Mouse (Mus musculus) bone marrow macrophage, adult 2 months (primary cell): ENCODE results near the gene Trim61. TPM values are rescaled to one million over a fixed set of nuclear protein-coding genes. Genes with fewer than 3 reads are reported as not detected.

Source experiments
- H3K27ac ChIP-seq: 2 replicates; pipeline ENCODE4 v1.5.1; 2012; ENCODE audit warnings: low read depth, low read length; ENCODE audit not compliant: insufficient read depth
- H3K4me1 ChIP-seq: 2 replicates; pipeline ENCODE4 v1.6.1; 2012; ENCODE audit warnings: low read length; ENCODE audit not compliant: control insufficient read depth, insufficient read depth
- H3K4me3 ChIP-seq: 2 replicates; pipeline ENCODE4 v1.5.1; 2012; ENCODE audit warnings: mild to moderate bottlenecking, low read length, moderate library complexity; ENCODE audit not compliant: insufficient read depth
- CTCF ChIP-seq: IDR thresholded peaks from 2 replicates; pipeline ENCODE4 v1.5.1; 2012; ENCODE audit warnings: low read depth, mild to moderate bottlenecking, low read length, moderate library complexity
- POLR2A ChIP-seq: IDR thresholded peaks from 2 replicates; pipeline ENCODE4 v1.6.1; 2012; ENCODE audit warnings: mild to moderate bottlenecking, low read depth, low read length, borderline replicate concordance
- polyA plus RNA-seq: library from polyadenylated mRNA; stranded (reverse); fragments of >200 nt; gene quantifications from 2 replicates; pipeline ENCODE4 v1.2.4, GENCODE M21; 2012; ENCODE audit not compliant: missing spikeins, insufficient read depth, insufficient read length

Trim61 gene
- polyA plus RNA-seq, 1 experiment, result not detected

DNA sequence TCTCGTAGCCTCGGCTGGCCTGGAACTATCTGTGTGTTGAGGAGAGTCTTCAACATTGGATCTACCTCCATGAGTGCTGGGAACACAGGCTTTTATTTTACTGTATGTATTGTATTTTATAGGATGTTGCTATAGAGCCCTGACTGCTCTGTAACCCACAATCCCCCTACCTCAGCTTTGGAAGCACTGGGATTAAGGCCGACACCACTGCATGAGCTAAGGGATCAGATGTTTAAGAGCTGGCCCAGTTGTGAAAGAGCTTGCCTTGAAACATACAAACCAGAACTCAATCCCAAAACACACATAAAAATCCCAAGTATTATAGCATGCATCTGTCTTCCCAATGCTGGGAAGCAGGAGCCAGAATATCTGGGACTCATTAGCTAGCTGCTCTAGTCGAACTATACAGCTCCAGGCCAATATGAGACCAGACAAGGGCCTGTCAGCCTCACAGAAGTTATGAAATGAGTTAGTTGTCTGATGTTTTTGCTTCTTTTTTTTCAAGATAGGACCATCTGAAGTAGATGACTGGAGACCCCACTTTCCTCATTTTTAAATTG is 19.4 kb downstream of the Trim61 start:
- Histone ChIP-seq H3K4me1 (no peaks in the 10 kb centered on the region), H3K4me3 (no peak overlapping the region), H3K27ac (no peak overlapping the region)

DNA sequence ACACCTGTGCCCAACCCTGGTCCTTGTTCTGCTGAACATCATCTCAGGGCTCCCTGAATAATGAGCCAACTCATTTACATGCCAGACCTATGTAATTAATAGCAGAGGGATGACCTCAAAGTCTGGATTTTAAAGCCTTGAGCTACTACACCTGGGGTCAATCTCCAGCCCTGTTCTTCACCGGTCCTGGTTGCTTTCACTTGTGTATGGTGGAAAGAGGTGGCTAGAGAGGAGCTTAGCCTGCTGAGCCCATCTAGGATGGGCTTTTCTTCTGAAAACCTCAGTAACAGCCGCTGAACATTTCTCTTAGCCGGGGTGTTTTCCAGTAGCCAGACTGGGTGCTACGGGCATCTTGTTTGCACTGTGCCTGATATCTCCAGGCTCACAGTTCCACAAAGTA is 30.6 kb downstream of the Trim61 start, which contains the start of gene Trim75:
Gene Trim75, minus strand, starts transcription at position 101 of the 400 bp plus-strand sequence.
- no peaks in the 10 kb centered on the region for H3K4me1 ChIP-seq
- H3K27ac ChIP-seq, result no peak within 1 kb of the TSS
- no peak within 1 kb of the TSS for H3K4me3 ChIP-seq
- TF ChIP-seq POLR2A (no peak), CTCF (no peak)

More for the DNA sequence above, 19.4 kb downstream of the Trim61 start:
- no peak for TF ChIP-seq CTCF
- no peak for TF ChIP-seq POLR2A

DNA sequence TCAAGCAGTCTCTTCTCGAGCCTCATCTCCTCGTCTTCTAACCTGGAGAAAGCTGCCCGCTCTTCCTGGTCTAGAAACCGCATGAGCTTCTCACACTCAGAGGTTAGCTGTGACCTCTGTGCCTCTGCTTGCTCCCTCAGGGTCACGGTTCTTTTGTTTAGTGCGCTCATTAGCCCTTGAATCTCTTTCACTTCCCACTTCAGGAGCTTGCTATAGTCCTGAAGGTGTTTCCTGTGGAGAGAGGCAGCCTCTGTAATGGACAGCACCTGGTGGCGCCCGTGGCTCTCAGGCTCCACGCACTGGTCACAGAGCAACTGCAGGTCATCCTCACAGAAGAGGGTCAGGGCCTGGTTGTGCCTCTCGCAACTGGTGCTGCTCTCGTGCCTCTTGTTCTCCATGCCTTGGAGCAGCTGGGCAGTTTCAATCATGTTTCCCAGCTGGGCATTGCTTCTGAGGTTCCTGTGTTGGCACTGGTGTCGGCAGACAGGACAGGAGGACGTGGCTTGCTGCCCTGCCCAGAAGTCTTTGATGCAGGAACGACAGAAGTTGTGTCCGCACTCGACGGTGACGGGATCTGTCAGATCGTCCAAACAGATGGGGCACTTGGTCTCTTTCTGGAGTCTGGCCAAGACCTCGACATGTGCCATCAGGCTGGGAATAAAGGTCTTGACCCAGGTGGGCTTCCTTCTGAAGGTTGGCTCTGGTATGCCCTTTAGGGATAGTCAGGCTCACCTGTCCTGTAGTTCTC is 35.0 kb downstream of the Trim61 start:
- TF ChIP-seq CTCF (no peak), POLR2A (no peak)
- Histone ChIP-seq H3K4me1 (no peaks in the 10 kb centered on the region), H3K27ac (no peak overlapping the region), H3K4me3 (no peak overlapping the region)

Other genes with a start within 250 kb of the Trim61 start
- 11.5 and 12.0 TPM in 2 replicates for gene Klhl2, start 168.5 kb downstream of the Trim61 start, polyA plus RNA-seq
- gene Tmem192, start 71.3 kb downstream of the Trim61 start, polyA plus RNA-seq, result 54.1 and 59.9 TPM in 2 replicates
- not detected in 2 replicates for gene Trim75, start 30.7 kb downstream of the Trim61 start, polyA plus RNA-seq
- gene Trim60, start 61 bp upstream of the Trim61 start, polyA plus RNA-seq, result not detected in 2 replicates
- gene Apela, start 18.8 kb upstream of the Trim61 start, polyA plus RNA-seq, result not detected in 2 replicates
- gene Gm10663, start 56.5 kb upstream of the Trim61 start, polyA plus RNA-seq, result not detected in 2 replicates
- not detected in 2 replicates for gene BC030870, start 111.0 kb upstream of the Trim61 start, polyA plus RNA-seq